Mouse (Mus musculus): ENCODE results near the gene Tpgs1.

Tpgs1 gene

GRCm38 (mm10) chr10:79669576-79670057 lies 448 bp downstream of the Tpgs1 start:
- peak; percentile 80 for DNase-seq

GRCm38 (mm10) chr10:79670071-79670888 lies 1.1 kb downstream of the Tpgs1 start:
- no peak for DNase-seq

GRCm38 (mm10) chr10:79671396-79672087 lies 2.4 kb downstream of the Tpgs1 start:
- no peak for DNase-seq

- DNase-seq, result no peak
Measured at GRCm38 (mm10) chr10:79672088-79672455, 2.9 kb downstream of the Tpgs1 start.

- no peak for DNase-seq
Measured at GRCm38 (mm10) chr10:79673054-79673453, 3.9 kb downstream of the Tpgs1 start.

GRCm38 (mm10) chr10:79675346-79676035 lies 6.3 kb downstream of the Tpgs1 start:
- no peak for DNase-seq

- no peak for DNase-seq
Measured at GRCm38 (mm10) chr10:79680606-79681495, 11.7 kb downstream of the Tpgs1 start.

- DNase-seq, result peak; percentile 99
Measured at GRCm38 (mm10) chr10:79681591-79682245, 12.5 kb downstream of the Tpgs1 start, which contains the start of gene Cdc34. TSS of gene Cdc34 (plus strand) at chr10:79682195.

- no peak for DNase-seq
Measured at GRCm38 (mm10) chr10:79682551-79682915, 13.4 kb downstream of the Tpgs1 start.

GRCm38 (mm10) chr10:79682916-79683582 lies 13.9 kb downstream of the Tpgs1 start:
- DNase-seq, result peak; percentile 75

- peak; percentile 29 for DNase-seq
Measured at GRCm38 (mm10) chr10:79683726-79684640, 14.8 kb downstream of the Tpgs1 start.

GRCm38 (mm10) chr10:79684770-79685600 lies 15.8 kb downstream of the Tpgs1 start:
- no peak for DNase-seq

GRCm38 (mm10) chr10:79686219-79686618 lies 17.1 kb downstream of the Tpgs1 start:
- no peak for DNase-seq

GRCm38 (mm10) chr10:79686691-79687090 lies 17.5 kb downstream of the Tpgs1 start:
- DNase-seq, result no peak

GRCm38 (mm10) chr10:79687513-79687912 lies 18.3 kb downstream of the Tpgs1 start:
- no peak for DNase-seq

- DNase-seq, result no peak
Measured at GRCm38 (mm10) chr10:79688720-79689119, 19.6 kb downstream of the Tpgs1 start, which contains the start of gene Gzmm. TSS of gene Gzmm (plus strand) at chr10:79689020.

GRCm38 (mm10) chr10:79689178-79689577 lies 20.0 kb downstream of the Tpgs1 start:
- no peak for DNase-seq

GRCm38 (mm10) chr10:79691986-79692548 lies 22.9 kb downstream of the Tpgs1 start:
- no peak for DNase-seq
